Mouse (Mus musculus): ENCODE data around the gene Rptor. TPM values are rescaled to one million over a fixed set of nuclear protein-coding genes. Genes with fewer than 3 reads are reported as not detected.

The Rptor gene
- total and polyA plus RNA-seq, 2 experiments from 2014 or later, result 8.5 to 64.8 TPM

- no peak overlapping the region for H3K4me3 ChIP-seq (ENCODE audit: low read depth, low read length)
- DNase-seq (ENCODE audit: low spot score), result no peak
- H3K4me2 ChIP-seq (ENCODE audit: low read depth, low read length, poor library complexity, severe bottlenecking), result no peak overlapping the region
- WGBS, result 90% methylated on average over 21 of the region's 21 CpGs
- H3K36me3 ChIP-seq (ENCODE audit: insufficient read depth, low read length), result peaks cover 41% of the 10 kb centered on the region
- H3K9me3 ChIP-seq (ENCODE audit: low read length), result no peaks in the 10 kb centered on the region
- H3K4me1 ChIP-seq (ENCODE audit: insufficient read depth, low read length), result peaks cover 11% of the 10 kb centered on the region
- no peak overlapping the region for H3K27ac ChIP-seq (ENCODE audit: low read depth, low read length)
- ATAC-seq (ENCODE audit: low FRiP score), result no peak
- TF ChIP-seq CTCF (IDR thresholded peaks at IDR 0.05), result no peak
- no peak overlapping the region for H3K9ac ChIP-seq (replicated peaks; ENCODE audit: low read length, poor library complexity, severe bottlenecking)
- no peaks in the 10 kb centered on the region for H3K27me3 ChIP-seq (ENCODE audit: insufficient read depth, low read length)
These were observed 314.2 kb downstream of the Rptor start for GRCm38 (mm10) chr11:119916834-119917469.

GRCm38 (mm10) chr11:119918521-119918920 lies 315.8 kb downstream of the Rptor start:
- H3K36me3 ChIP-seq (ENCODE audit: insufficient read depth, low read length), result peaks cover 41% of the 10 kb centered on the region
- ATAC-seq (ENCODE audit: low FRiP score), result no peak
- no peak for TF ChIP-seq CTCF (IDR thresholded peaks at IDR 0.05)
- H3K27ac ChIP-seq (ENCODE audit: low read depth, low read length), result no peak overlapping the region
- 83% methylated on average over 7 of the region's 7 CpGs for WGBS
- H3K4me2 ChIP-seq (ENCODE audit: low read depth, low read length, poor library complexity, severe bottlenecking), result no peak overlapping the region
- no peaks in the 10 kb centered on the region for H3K9me3 ChIP-seq (ENCODE audit: low read length)
- H3K27me3 ChIP-seq (ENCODE audit: insufficient read depth, low read length), result no peaks in the 10 kb centered on the region
- H3K4me1 ChIP-seq (ENCODE audit: insufficient read depth, low read length), result peaks cover 11% of the 10 kb centered on the region
- no peak overlapping the region for H3K9ac ChIP-seq (replicated peaks; ENCODE audit: low read length, poor library complexity, severe bottlenecking)
- no peak overlapping the region for H3K4me3 ChIP-seq (ENCODE audit: low read depth, low read length)
- no peak for DNase-seq (ENCODE audit: low spot score)

GRCm38 (mm10) chr11:119919432-119919831 lies 316.7 kb downstream of the Rptor start:
- DNase-seq (ENCODE audit: low spot score), result no peak
- no peak for ATAC-seq (ENCODE audit: low FRiP score)
- Histone ChIP-seq H3K4me2 (ENCODE audit: low read depth, low read length, poor library complexity, severe bottlenecking) (no peak overlapping the region), H3K4me3 (ENCODE audit: low read depth, low read length) (no peak overlapping the region), H3K27me3 (ENCODE audit: insufficient read depth, low read length) (no peaks in the 10 kb centered on the region), H3K9ac (replicated peaks; ENCODE audit: low read length, poor library complexity, severe bottlenecking) (no peak overlapping the region), H3K4me1 (ENCODE audit: insufficient read depth, low read length) (peaks cover 9% of the 10 kb centered on the region), H3K9me3 (ENCODE audit: low read length) (no peaks in the 10 kb centered on the region), H3K36me3 (ENCODE audit: insufficient read depth, low read length) (peaks cover 41% of the 10 kb centered on the region), H3K27ac (ENCODE audit: low read depth, low read length) (no peak overlapping the region)
- TF ChIP-seq CTCF (IDR thresholded peaks at IDR 0.05), result no peak
- WGBS, result 96% methylated on average over 4 of the region's 4 CpGs

- Histone ChIP-seq H3K36me3 (ENCODE audit: insufficient read depth, low read length) (peaks cover 41% of the 10 kb centered on the region), H3K9me3 (ENCODE audit: low read length) (no peaks in the 10 kb centered on the region), H3K27ac (ENCODE audit: low read depth, low read length) (no peak overlapping the region), H3K4me2 (ENCODE audit: low read depth, low read length, poor library complexity, severe bottlenecking) (no peak overlapping the region), H3K4me3 (ENCODE audit: low read depth, low read length) (no peak overlapping the region), H3K4me1 (ENCODE audit: insufficient read depth, low read length) (peaks cover 5% of the 10 kb centered on the region; the same call in 1 of the 2 replicates), H3K9ac (replicated peaks; ENCODE audit: low read length, poor library complexity, severe bottlenecking) (no peak overlapping the region), H3K27me3 (ENCODE audit: insufficient read depth, low read length) (no peaks in the 10 kb centered on the region)
- peak; percentile 91 for TF ChIP-seq CTCF (IDR thresholded peaks at IDR 0.05)
- ATAC-seq (ENCODE audit: low FRiP score) (no peak; the same call in 1 of the 2 replicates), DNase-seq (ENCODE audit: low spot score) (peak; percentile 76)
- 67% methylated on average over 8 of the region's 8 CpGs for WGBS
These were observed 317.2 kb downstream of the Rptor start for GRCm38 (mm10) chr11:119919897-119920296.

- WGBS, result 84% methylated on average over 5 of the region's 5 CpGs
- TF ChIP-seq CTCF (IDR thresholded peaks at IDR 0.05), result no peak
- Histone ChIP-seq H3K9ac (replicated peaks; ENCODE audit: low read length, poor library complexity, severe bottlenecking) (no peak overlapping the region), H3K27me3 (ENCODE audit: insufficient read depth, low read length) (no peaks in the 10 kb centered on the region), H3K36me3 (ENCODE audit: insufficient read depth, low read length) (peaks cover 41% of the 10 kb centered on the region), H3K4me3 (ENCODE audit: low read depth, low read length) (no peak overlapping the region), H3K4me1 (ENCODE audit: insufficient read depth, low read length) (no peaks in the 10 kb centered on the region), H3K9me3 (ENCODE audit: low read length) (no peaks in the 10 kb centered on the region), H3K27ac (ENCODE audit: low read depth, low read length) (no peak overlapping the region), H3K4me2 (ENCODE audit: low read depth, low read length, poor library complexity, severe bottlenecking) (no peak overlapping the region)
- no peak for DNase-seq (ENCODE audit: low spot score)
- no peak for ATAC-seq (ENCODE audit: low FRiP score)
These were observed 318.0 kb downstream of the Rptor start for GRCm38 (mm10) chr11:119920668-119921067.

GRCm38 (mm10) chr11:119925176-119925575 lies 322.5 kb downstream of the Rptor start:
- Histone ChIP-seq H3K27me3 (ENCODE audit: insufficient read depth, low read length) (no peaks in the 10 kb centered on the region), H3K9ac (replicated peaks; ENCODE audit: low read length, poor library complexity, severe bottlenecking) (no peak overlapping the region), H3K9me3 (ENCODE audit: low read length) (no peaks in the 10 kb centered on the region), H3K27ac (ENCODE audit: low read depth, low read length) (no peak overlapping the region), H3K4me3 (ENCODE audit: low read depth, low read length) (no peak overlapping the region), H3K4me2 (ENCODE audit: low read depth, low read length, poor library complexity, severe bottlenecking) (no peak overlapping the region), H3K36me3 (ENCODE audit: insufficient read depth, low read length) (0 out of 2 replicates have a peak, but pooled peaks cover 6% of the 10 kb centered on the region), H3K4me1 (ENCODE audit: insufficient read depth, low read length) (no peaks in the 10 kb centered on the region)
- TF ChIP-seq CTCF (IDR thresholded peaks at IDR 0.05), result no peak
- ATAC-seq (ENCODE audit: low FRiP score) (no peak), DNase-seq (ENCODE audit: low spot score) (no peak)
- WGBS, result 71% methylated on average over 5 of the region's 5 CpGs

All from midbrain, postnatal 0 days (tissue).